Mouse (Mus musculus) fat pad, adult 2 months (tissue): ENCODE data around the gene Ccnf.

Experiments
- DNase-seq: peaks from one replicate; pipeline ENCODE4 v3.0.0-alpha.2; 2011; ENCODE audit warnings: low read depth, low spot score; ENCODE audit errors: extremely low read depth

Gene Ccnf

DNA sequence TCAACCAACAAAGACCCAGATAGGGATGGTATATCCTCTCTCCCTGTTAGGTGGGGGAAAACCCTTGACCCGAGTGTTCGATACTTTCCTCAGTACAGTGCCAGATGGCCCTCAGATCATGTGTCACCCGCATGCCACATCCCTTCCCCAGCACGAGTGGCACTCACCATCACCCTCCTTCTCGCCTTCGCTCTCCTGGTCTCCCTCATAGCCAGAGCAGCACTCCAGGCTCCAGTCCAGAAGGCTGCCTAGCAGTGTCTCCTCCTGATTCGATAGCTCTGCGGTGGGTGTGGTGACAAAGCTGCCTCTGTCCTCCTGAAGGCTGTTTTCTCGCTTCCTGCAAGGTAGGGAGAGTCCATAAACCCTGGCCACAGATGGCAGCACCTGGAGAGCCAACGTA lies 26.5 kb downstream of the Ccnf start:
- DNase-seq = no peak

DNA sequence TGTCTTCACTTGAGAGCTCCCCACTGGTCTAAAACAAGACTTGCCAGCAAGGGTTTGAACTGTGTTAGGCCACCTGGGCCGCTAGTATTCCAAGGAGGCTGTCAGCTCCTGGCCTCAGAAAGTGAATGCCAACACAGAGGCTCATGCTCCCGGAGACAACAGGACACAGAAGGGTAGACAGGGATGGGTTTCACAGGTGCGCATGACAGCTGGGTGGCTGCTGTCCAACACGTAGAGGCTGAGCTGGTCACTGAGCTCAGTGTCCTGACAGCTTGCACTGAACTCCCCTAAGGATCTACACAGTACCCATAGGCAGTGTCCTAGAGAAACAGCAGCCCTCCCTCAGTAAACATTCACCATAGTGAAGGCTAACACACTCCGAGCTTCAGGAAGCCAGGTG lies 27.8 kb downstream of the Ccnf start:
- DNase-seq = no peak

GRCm38 (mm10) chr17:24222653-24223052 lies 28.6 kb downstream of the Ccnf start:
- no peak for DNase-seq

- DNase-seq = no peak
These were observed 30.6 kb downstream of the Ccnf start, which contains the start of gene Tedc2 for GRCm38 (mm10) chr17:24220435-24221411. TSS of gene Tedc2 (minus strand) at chr17:24220851.

GRCm38 (mm10) chr17:24216836-24217235 lies 34.4 kb downstream of the Ccnf start:
- no peak for DNase-seq

DNA sequence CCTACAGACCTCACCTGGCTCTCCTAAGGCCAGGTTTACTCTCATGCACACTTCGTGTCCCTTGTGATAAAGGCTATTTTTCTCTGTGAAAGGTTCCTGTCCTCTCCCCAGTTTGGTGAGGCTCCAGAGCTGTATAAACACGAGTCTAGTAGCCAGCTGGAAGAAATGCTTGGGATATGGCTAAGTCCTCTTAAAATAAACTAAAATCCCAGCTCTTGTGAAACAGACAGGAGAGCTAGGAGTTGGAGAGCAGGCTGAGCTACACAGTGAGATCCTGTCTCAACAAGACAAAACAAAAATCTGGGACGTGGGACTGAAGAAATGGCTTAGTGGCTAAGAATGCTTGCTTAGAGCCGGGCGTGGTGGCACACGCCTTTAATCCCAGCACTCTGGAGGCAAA lies 38.1 kb downstream of the Ccnf start:
- DNase-seq = peak; percentile 95

DNA sequence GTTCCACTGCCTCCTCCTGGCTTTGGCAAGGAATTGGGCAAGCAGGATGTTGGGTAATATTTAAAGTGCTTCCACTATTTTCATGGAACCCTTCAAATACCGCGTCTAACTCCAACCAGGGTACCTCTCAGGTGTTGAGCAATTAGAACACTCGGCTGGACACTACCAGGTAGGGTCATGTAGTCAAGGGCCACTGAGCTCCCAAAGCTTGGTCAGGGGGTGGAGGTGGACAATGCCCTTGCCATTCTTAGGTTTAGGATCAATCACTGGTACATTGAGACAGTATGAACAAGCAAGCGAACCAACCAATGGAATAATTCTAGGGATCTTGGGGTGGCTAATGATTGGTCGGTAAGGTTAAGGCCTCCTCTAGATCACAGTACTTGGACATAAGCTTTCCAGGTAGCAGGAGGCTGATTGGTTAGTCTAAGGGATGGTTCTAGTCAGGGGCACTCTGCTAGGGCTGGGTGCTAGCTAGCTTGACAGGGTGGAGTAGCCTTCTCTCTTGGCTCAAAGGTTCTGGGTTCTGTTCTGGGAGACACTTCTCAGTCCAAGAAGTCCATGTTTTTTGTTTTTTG lies 38.8 kb downstream of the Ccnf start:
- no peak for DNase-seq

DNA sequence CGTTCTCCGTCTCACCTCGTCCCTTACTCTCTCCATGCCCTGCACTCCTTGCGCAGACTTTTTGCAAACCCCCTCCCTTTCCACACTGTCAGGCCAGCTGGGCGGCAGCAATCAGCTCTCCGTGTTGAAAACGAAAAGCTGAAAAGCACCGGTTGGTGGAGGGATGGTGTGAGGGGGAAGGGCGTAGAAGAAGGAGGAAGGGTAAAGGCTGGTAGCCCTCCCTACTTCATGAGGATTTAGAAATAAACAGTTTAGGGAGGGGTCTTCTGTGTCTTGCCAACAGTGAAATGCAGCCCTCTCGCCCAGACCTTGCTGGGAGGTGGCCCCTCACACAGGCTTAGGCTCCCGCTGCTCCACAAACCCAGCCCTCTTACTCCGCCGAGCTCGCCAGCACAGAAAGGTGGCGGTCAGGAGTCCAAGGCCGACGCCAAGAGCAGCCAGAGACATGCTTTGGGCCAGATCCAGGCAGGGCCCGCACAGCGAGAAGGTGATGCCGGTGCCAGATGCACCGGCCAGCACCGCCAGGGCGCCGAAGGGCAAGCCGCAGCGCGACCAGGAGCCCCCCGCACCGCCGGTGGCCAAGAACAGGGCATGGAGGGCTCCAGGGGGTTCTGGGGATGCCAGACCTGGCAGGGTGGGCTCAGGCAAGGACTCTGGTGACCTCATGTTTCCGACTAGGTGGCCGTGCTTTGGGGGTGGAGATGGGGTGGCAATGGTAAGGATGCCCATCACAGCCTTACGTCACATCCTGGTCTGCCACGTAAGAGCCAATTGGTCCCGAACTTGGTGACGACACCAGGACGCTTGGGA lies 39.4 kb downstream of the Ccnf start:
- DNase-seq = no peak

DNA sequence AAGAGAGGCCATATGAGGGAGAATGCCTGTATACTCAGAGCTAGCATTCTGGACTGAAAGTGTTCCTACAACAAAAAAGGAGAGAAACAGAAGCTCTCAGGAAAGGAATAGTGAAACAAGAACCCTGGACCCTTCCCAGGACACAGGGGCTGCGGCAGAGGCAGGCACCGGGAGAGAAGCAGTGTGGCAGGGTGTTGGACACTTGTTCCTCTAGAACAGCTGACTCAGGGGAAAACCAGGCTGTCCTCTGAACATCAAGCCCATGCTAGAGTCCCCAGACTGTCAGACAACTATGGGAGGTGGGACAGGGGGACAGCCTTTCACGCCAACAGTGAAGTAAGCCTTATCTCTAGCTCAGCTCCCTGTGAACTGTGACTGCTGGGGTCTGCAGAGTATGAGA lies 40.7 kb downstream of the Ccnf start:
- DNase-seq = no peak

- no peak for DNase-seq
These were observed 41.4 kb downstream of the Ccnf start for GRCm38 (mm10) chr17:24209916-24210240.

- no peak for DNase-seq
These were observed 42.0 kb downstream of the Ccnf start, which contains the start of gene Ntn3 for GRCm38 (mm10) chr17:24209043-24209915. TSS of gene Ntn3 (minus strand) at chr17:24209531.

DNA sequence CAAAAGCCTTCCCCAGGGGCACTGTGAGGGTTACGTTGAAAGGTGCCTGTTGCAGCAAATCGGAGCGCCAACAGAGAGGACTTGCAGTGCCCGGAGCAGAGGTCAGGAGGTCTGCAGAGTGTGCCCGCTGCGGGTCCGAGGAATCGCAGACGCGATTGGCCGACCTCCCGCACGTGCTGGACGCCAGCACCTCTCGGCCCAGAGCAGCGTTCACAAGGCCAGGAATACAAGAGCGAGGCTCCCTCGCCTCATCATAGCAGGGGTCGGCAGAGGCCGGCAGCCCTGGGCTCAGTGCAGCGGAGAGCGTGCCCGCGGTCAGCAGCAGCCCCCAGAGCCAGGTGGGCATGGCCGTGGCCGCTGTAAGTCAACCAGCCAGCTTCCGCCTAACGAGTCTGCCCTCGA lies 42.6 kb downstream of the Ccnf start:
- no peak for DNase-seq

DNA sequence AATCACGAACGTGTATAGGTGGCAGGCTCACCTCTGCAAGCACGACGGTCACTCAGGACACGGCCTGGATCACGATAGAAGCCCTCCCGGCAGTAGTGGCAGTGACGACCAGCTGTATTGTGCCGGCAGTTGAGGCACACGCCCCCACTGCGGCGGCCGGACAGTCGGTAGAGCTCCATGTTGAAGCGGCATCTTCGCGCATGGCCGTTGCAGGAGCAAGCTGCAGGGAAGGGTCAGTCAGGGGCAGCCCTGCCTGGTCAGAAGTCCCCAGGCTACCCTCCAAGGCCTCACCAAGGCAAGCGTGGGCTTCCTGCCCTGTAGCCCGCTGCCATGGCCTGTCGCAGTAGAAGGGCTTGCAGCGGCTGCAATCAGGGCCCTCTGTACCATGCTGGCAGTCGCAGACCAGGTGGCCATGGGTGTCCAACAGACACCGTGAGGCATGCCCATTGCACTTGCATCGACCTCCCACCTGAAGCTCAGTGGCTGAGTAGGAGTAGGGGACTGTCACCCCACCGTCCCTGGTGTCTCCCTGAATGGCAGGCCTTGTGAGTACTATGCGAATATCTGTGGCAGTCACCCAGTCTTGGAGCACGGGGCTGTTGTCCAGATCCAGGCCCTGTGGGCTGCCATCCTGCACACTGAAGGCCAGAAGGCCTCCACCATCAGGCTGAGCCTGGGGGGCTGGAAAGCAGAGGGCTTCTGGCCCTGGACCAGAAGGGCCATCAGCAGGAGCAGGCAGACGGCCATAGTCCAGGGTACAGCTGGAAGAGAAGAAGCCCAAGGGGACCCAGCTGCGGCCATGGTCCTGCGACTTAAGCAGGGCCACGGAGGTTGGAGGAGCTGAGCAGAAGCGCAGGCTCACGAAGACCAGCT lies 43.3 kb downstream of the Ccnf start:
- no peak for DNase-seq

GRCm38 (mm10) chr17:24206451-24207351 lies 44.6 kb downstream of the Ccnf start:
- no peak for DNase-seq

DNA sequence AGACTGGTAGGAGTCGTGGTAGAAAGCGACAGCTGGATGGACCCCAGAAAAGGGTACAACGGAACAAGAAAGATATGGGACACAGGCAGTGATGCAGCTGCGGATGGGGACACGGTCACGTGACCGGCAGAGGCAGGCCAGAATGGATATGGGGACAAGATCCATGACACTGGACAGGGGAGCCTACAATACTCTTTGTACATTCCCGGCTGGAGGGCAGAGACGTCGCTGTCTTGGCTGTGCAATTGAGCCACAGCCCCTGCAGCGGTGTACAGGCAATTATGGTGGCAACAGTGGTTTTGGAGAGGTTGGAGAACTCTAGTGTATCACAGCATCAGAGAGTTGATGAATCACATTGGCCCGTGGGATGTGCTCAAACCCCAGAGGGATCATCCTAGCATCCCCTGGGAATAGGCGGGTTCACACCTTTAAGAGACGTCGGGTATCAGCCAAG lies 45.3 kb downstream of the Ccnf start:
- no peak for DNase-seq

DNA sequence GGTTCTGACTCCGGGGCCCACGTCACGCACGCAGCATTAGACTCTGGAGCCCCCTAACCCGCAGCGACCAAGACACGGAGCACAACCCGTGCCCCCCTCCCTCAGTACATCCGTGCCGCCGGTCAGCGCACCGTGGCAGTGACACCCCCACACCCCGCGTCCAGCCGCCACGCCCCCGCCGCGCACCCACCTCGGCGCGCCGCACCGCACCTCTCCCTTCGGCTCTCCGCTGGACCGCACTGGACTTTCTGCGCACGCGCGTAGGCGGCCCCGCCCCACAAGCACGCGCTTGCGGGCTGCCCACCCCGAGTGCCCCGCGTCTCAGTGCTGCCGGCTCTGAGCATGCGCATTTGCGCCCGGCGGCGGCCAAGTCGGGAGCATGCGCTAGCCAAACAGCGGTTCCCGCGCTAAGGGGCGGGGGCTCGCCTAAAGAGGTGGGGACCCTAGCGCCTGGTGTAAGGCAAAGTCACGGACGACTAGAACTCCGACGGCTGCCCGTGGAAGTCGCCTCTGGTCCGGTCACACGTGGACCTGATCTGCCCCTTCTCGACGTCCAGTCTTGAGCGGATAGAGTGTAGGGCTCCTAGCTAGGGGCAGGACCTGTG lies 45.9 kb downstream of the Ccnf start, which contains the start of gene Tbc1d24:
Gene Tbc1d24 (minus strand): TSS at position 279 of the 605 bp plus-strand sequence.
- DNase-seq = no peak

GRCm38 (mm10) chr17:24204846-24205245 lies 46.4 kb downstream of the Ccnf start:
- no peak for DNase-seq
